Mouse (Mus musculus) fibroblast of lung, adult 2 months (primary cell): Measurements from ENCODE around the gene Sirt7.

Experiments
- DNase-seq: peaks from one replicate; pipeline ENCODE4 v3.0.0-alpha.2; 2011; ENCODE audit warnings: low read depth

The Sirt7 gene

DNA sequence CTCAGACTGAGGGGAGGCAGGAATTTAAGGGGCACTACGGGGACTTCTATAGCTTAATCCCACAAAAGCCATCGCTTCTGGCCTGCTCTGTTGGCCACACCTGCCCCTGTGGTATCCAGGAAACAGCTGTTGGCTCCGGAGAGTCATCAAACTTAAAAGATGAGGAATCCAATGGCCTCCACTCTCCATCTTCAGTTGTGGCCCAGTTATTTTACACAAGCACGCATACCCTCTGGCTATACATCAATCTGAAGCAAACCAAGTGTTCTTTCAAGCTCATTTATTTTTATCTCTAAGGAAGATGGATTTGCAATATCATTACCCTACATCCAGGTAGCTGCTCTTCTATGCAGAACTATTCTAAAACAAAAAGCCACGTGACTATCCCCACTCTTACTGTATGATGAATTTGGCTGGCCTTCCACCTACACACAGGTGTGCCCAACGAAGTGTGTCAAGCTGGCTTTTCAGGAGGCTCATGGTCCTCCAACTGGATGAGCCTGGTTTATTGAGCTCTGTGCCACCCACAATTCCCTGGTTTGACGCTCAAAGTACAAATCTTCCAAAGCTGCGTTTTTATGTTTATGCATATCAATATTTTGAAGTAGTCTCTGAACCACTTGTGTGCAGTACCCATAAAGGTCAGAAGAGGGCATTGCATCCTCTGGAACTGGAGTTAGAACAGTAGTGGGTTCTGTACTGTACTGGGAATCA lies 42.6 kb downstream of the Sirt7 start:
- DNase-seq: no peak

DNA sequence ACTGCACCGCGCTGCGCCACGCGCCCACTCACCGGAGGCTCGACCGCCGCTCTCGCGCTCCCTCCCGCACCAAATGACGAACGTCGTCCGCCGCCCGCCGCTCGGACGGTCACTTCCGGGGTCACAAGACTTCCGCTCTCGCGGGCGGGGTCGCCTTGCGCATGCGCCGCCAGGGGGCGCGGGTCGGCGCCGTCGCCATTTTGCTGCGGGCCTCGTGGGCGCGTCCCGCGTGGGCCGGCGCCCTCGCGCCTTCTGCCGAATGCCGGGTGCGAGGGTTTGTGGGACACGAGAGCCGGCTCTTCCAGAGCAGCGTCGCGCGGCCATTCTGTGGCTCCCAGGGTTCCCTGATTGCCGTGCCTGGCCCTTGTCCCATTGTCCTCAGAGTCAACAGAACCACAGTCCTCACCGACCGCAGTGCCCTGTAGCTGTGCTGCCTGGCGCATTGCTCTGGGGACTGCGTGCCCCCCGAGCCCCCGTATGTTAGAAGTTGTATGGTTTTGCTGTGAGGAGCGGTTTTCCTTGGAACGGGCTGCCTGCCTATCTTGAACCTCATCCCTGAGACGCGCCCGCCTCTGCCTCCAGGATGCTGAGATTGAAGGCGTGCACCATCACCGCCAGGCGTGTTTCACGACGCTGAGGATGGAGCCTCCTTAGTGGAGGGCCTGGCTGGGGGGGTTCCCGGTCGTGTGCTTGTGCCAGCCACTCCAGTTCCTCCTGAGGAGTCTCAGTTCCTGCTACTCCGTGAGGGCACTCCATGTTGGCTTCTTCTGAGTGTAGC lies 43.4 kb downstream of the Sirt7 start, which contains the start of gene Arhgdia:
Arhgdia (minus strand) TSS at position 135 of the 778 bp plus-strand sequence.
- no peak for DNase-seq

DNA sequence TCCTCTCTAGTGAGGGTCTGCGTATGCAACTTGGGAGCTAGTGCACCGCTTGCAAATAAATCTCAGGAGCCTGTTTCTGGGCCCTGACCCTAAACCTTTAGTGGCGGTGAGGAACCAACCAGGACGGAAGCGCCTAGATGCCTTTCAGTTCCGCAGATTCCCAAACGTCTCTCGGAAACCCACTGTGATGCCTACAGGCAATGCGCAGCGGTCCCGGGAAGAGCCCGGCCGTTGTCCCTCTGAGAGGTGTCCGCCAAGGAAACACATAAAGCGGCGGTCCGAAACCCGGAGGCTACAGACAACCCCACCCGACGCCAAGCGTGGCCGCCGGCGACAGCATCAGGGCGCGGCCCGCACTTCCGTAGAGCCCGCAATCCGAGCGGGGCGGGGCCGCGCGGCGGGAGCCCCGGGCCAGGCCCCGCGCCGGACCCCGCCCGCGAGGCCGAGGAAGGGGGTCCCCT lies 44.1 kb downstream of the Sirt7 start:
- no peak for DNase-seq

DNA sequence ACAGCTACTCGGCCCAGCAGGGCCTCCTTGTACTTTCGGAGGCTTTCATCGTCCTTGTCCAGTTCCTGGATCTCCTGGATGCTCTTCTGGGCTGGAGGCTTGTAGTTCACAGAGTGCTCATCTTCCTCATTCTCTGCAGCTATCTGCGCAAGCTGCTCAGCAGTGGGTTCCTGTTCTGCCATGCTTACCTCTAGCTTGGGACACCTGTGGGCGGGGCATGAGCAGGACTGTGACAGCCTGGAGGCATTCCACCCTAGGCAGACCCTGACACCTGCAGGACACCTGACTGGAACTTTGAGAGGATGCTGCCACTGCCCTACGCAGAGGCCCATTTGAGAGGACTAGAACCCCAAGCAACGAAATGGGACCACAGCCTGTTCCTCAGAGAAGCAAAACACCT lies 44.9 kb downstream of the Sirt7 start:
- no peak for DNase-seq

DNA sequence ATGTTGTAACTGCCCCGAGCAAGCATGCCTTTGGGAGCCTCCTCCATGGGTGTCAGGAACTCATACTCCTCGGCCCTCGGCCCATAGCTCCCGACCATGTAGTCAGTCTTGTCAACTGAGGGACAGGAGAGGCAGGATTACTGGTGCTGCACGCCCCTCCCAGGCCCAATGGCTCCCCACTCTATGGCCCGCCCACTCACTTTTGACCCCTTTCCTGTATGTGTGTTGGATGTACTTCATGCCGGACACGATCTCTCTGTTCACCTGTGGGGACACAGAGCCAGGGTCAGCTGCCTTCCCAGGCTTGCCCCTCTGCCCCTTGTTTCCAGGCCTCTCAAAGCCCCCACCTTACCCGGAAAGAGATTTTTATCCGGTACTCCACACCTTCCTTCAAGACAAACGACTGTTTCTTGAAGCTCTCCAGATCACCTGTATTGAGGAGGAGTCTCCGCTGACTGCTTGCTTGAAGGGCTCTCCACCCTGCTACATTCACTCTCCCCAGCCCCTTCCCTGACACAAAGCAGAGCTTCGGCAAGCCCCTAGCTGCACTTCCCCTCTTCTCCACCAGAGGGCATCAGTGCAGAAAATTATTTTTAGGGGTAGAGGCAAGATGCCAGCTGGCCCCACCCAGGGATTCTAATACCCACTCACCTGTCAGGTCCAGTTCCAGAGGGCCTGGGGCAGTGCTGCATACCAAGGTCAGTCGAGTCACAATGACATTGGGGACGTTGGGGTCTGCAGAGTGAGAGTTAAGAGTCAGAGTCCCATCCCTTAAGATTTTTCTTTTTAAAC lies 45.5 kb downstream of the Sirt7 start:
- DNase-seq: no peak

DNA sequence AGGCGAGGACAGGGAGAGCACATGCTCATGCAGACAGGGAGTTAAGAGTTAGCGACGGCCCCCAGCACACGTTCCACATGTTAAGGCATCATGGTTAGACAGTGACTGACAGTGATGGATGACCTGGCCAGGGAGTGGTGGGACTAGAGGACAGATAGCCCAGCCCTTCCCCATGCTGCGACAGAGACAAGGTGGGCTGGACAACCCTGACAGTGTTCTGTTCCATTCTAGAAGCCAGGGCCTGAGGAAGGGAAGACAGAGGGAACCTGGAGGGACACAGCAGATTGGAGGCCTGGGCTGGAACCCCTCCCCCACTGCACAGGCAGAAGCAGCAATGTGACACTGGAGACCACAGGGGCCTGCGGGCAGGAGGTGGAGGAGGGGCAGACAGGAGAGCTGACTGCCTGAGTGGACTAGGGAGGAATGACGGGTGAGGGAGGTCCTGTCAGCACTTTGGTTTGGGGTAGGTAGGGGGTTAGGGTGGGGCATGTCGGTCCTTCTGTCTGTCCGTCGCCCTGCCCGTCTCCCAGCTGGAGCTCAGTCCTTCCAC lies 46.3 kb downstream of the Sirt7 start:
- DNase-seq: no peak

DNA sequence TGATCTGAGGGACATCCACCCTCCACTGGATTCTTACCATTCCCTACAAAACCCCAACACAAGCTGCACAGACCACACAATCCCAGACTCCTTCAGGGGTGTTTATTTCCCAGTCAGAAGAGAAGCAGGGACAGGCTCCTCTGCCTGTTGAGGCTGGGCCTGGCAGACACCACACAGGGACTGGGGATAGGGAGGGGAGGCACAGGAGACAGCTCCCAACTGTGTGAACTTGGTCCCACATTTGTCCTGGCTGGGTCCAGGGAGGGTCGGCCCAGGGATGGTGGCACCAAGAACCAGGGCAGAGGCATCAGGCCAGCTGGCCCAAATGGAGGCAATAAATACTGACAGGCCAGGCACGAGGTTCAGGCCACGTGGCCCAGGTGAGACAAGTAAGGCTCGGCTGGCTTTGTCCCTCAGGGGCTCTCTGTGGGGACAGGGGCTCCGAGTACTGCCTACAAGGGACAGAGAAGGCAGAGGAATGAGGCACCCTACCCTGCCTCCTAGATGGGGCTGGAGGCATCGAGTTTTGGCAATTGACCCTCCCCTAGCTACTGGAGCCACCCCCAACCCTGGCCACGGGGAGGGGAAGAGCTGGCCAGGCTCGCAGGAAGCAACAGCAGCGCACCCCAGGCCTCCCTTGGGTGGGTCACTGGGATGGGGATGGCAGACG lies 46.9 kb downstream of the Sirt7 start:
- no peak for DNase-seq

DNA sequence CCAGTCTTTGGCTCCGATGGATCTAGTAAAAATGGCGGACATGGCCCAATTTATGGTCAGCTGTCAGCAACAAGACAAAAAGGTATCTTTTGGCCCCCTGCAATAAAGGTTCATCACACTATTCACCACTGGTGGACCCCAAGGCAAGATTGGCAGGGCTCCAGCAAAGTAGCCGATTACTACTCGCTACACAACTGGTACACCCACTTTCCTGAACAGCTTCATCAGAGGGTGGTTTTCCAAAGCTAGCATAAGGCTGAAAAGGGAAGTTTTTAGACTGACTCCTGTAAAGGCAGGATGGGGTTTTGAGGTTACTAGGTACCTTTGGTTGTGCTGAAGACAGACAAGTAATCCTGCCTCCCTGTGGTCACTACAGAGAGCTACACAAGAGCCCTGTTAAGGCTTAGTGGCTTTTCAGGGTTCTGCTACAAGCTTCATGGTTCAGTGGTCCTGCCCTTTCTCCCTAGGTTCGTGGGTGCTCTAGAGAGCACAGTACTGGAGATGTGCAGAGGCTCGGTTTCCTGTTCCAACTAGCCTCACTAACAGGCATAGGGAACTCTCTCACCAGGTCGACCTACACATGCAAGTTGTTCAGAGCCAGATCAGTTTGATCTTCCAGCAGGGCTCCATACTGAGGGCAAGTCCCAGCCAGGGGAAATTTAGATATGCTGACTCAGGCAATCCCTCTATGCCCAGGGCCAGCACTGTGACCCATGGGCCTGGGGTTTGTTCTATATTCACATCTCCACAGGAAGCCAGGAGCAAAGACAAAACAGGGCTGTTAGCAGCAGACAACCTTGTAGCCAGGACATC lies 47.6 kb downstream of the Sirt7 start:
- no peak for DNase-seq

DNA sequence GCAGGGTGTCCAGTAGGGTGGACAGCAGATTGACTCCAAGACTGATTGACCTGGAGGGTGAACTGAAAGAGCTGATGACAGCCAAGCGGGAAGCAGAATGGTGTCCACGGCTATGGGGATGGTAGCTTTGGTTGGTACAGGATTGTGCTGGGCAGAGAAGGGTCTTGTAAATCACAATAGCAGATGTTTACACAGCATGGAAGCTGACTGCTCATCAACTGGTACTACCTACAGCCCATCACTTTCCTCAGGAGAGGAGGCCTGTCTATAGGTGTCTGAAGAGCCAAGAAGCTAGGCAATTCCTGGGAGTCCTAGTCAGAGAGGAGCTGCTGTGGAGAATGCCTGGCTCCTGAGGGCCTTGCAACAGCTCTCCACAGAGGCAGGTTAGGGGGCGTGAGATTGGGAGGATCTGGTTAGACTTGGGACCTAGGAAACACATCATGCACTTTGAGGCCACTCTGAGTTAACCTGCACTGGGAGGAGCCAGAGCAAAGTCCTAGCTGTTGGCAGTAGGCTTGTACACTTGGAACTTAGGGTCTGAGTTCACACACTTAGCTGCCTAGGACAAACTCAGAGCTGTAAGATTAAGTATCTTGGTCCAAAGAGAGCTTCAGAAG lies 48.6 kb downstream of the Sirt7 start:
- DNase-seq: no peak

DNA sequence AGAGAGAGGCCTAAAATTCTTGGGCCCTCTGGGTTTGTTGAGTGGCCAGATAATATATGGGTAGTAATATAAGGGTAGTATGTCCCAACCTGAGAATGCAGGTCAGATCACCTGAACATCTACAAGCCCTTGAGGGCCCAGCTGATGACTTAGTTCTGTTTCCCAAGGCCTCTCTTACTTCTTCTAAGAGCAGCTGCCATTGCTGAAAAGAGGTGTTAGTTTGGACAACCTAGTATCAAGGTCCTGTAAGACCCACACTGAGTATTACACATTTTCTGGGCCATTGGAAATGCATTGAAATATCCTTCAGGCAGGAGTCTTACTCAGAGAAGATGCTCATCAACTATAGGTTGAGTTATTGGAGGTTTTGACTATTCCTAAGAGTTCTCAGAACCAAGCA lies 49.1 kb downstream of the Sirt7 start:
- no peak for DNase-seq

DNA sequence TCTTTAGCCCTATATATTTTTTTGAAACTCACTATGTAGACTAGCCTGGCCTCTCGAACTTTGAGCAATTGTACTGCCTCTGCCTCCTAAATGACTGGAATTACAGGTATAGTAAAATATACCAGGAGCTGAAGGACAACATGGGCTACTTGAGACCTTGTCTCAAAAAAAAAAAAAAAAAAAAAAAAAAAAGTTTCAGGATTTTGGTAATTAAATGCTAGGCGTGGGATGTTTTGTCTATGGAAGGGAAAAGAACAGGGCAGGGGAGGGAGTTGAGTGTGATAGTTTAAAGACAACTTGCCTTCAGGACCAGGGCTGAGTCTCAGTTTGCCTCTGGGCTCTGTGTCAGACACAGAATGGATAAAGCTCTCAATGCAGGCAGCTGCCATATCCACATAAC lies 50.0 kb downstream of the Sirt7 start:
- DNase-seq: no peak

DNA sequence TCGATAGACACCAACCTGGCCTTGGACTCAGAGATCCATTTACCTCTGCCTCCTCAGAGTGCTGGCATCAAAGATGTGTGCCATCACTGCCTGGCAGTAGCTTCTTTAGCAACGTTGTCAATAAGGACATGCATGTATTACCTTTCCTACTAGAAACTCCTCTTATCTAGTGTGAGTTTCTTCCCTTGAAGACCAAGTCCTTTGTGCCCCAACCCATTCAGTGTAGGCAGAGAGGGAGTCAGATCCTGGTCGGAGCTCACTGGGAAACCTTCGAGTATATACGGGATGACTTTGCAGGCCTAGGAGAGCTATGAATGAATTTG lies 50.8 kb downstream of the Sirt7 start:
- no peak for DNase-seq

DNA sequence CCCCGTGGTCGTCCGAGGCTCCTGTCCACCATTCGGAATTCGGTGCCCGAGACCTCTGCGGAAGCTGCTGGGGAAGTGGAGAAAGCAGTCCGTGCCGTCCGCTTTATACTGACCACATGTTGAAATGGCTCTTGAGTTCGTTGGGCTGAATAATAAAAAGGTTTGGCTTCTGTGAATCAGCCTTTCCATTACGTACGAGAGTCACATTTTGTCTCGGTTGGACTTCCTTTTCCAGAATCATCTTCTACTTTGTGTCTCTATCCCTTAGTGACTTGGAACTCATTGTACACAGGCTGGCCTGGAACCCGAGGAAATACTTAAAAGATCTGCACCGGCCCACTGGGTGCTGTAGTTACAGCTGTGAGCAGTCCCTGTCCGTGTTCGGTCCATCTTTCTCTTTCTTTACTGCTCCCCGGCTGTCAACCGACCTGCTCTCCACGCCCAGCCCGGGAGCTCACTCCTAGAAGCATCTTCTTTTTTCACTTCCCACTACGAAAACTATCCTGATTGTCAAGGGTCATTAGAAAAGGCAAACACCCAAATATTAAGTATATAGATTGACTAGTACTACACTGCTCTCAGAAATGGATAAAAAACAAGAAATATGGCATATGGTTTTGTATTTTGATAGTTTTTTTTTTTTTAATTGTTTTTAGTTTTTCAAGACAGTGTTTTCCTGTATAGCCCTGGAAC lies 51.3 kb downstream of the Sirt7 start:
- no peak for DNase-seq

DNA sequence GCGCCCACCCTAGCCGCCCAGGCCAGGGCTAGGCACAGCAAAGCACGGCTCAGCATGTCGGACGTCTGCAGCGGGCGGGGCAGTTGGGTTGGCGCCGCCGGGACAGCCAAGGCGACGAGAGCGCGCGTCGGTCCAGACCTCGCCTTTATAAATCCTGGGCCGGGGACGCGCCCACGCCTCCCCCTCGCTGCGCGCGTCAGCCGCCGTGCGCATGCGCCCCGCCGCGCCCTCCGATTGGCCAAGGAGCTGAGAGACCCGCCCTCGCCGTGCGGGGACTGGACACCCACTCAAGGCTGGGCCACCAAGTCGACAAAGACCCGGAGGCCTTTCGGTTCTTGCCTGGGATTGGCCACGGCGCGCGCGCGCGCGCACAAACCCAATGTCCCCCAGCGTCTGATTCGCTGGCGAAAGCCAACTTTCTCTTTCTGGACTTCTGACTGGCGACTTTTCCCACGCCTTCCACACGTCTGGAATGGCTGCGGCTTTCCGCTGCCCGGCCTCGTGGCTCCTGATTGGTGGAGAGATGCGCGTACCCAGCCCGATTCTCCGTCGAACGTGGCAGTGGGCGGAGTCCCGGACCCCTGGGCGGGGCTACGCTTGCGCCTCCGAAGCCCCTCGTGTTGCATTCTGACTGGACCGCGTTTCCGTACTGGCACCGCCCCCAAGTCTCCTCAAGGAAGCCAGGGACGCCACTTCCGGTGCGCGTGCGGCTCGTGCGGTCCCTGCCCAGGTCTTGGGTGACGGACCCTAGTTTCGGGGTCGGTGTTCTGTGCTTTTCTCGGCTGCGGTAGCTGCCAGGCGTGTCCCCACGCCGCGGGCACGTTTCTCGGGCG lies 52.1 kb downstream of the Sirt7 start, which contains the start of gene P4hb:
P4hb (minus strand) TSS at position 502 of the 833 bp plus-strand sequence.
- peak; percentile 100 for DNase-seq

DNA sequence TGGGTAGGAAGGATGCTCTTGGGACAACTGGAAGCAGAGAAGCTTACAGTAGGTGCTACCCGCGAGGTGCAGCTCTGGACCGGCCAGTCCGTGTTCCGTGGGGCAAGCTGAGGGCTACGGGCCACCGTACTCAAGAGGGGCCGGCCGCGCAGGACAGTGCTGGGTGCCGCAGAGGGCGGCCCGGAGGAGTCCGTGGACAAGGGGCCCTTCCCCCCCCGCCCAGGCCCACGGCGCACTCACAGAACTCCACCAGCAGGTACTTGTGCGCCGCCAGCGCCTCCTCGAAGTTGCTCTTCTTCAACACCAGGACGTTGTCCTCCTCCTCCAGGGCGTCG lies 52.7 kb downstream of the Sirt7 start:
- DNase-seq: no peak

DNA sequence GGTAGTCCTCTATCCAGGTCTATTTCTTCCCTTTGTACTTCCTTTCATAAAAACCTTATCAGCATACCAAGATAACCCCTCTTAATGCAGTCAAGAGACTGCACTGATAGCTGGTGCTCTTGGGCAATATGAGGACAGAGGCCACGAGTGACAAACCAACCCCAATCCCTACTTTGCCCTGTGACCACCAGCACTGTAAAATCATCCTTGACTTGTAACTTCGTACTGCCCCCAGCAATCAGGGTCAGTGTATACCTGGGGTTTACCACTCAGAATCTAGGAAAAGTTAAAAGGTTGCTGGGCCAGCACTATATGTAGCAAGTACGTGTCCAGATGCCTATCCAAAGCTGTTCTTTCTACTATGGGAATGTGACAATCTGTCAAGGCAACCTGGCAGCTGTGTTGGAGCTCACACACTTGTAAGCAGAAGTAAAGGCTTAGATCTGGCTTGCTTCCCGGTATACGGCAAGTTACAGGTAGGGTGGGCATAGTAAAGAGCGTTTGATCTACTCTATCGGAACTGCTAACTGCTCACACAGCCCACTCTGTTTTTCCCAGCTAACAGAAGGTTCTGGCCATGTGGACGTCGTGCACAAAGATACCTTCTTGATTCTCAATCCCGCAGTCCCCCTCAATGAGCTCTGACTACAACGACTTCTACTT lies 53.2 kb downstream of the Sirt7 start:
- no peak for DNase-seq

DNA sequence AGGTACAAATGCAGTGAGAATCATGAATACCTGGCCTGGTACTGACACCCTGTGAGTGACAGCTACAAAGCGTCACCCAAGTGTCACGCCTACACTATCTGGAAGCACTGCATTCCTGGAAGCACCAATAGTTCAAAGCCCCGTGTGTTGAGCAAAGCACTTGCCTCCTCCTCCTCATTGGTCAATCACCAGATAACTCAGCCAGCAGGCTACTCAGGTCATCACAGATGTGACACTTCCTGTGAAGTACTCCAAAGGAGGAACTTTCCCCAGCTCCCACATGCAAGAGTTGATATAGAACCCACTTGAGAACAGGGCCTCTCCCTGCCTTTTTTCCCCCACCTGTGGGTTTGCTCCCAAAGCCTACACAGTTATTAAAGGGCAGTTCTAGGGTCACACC lies 53.9 kb downstream of the Sirt7 start:
- no peak for DNase-seq
